Mouse (Mus musculus) megakaryocyte, embryonic 14.5 days (primary cell): Measurements from ENCODE around the gene Ifitm7. TPM values are rescaled to one million over a fixed set of nuclear protein-coding genes. Genes with fewer than 3 reads are reported as not detected.
A peak's percentile ranks its signal among the peaks of the same experiment; 100 is the strongest.

Source experiments
- H3K27me3 ChIP-seq: replicated peaks from 2 replicates; pipeline ENCODE3; 2012; ENCODE audit warnings: inconsistent platforms
- H3K36me3 ChIP-seq: replicated peaks from 2 replicates; pipeline ENCODE3; 2012; ENCODE audit warnings: low read length, inconsistent platforms, mixed read lengths
- H3K4me1 ChIP-seq: 2 replicates; pipeline ENCODE4 v1.6.1; 2012; ENCODE audit warnings: inconsistent platforms
- H3K4me3 ChIP-seq: replicated peaks from 2 replicates; pipeline ENCODE3; 2012; ENCODE audit warnings: moderate library complexity, mild to moderate bottlenecking, inconsistent platforms
- H3K9me3 ChIP-seq: 2 replicates; pipeline ENCODE4 v1.6.1; 2012; ENCODE audit warnings: inconsistent platforms
- FLI1 ChIP-seq: IDR thresholded peaks from 2 replicates; pipeline ENCODE4 v1.6.1; 2012; ENCODE audit warnings: low read length, inconsistent platforms, mixed read lengths
- GATA1 ChIP-seq: IDR thresholded peaks from 3 replicates; pipeline ENCODE4 v1.6.1; 2012; ENCODE audit warnings: mixed read lengths, low read length, inconsistent platforms, borderline replicate concordance
- polyA plus RNA-seq: library from polyadenylated mRNA; stranded (reverse); fragments of >175 nt; gene quantifications from 2 replicates; pipeline ENCODE4 v1.2.3, GENCODE M21; 2012; ENCODE audit warnings: low replicate concordance; ENCODE audit not compliant: insufficient read depth

Ifitm7 gene
- polyA plus RNA-seq, 1 experiment = 0.76 TPM

DNA sequence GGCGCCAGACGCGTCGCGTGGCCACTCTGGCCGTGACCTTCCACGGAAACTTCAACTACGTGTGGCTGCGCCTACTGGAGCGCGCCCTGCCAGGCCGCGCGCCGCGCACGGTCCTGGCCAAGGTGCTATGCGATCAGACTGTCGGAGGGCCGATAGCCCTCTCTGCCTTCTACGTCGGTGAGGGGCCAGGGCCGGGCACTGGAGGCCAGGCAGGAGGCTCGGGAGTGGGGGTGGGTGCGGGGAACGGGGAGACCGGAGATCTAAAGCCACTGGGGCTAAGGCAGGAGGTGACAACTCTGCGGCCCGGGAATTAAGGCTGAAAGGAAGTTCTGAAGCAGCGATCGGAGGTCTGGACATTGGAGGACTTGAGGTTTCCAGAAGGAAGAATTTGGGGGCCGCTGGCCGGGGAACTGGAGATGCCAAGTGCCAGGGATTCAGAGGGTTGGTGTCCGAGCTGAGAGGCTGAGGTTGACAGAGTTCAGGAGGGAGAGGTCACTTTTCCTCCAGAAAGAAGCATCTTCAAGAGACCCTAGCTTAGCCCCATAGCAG, 45.8 kb downstream of the Ifitm7 start:
- H3K9me3 ChIP-seq = peaks cover 2% of the 10 kb centered on the region; the same call in 1 of the 2 replicates
- peaks cover 36% of the 10 kb centered on the region for H3K27me3 ChIP-seq
- H3K4me3 ChIP-seq = peak overlapping the region; percentile 80
- peaks cover 19% of the 10 kb centered on the region for H3K4me1 ChIP-seq
- TF ChIP-seq GATA1 (no peak), FLI1 (no peak)
- H3K36me3 ChIP-seq = no peaks in the 10 kb centered on the region

DNA sequence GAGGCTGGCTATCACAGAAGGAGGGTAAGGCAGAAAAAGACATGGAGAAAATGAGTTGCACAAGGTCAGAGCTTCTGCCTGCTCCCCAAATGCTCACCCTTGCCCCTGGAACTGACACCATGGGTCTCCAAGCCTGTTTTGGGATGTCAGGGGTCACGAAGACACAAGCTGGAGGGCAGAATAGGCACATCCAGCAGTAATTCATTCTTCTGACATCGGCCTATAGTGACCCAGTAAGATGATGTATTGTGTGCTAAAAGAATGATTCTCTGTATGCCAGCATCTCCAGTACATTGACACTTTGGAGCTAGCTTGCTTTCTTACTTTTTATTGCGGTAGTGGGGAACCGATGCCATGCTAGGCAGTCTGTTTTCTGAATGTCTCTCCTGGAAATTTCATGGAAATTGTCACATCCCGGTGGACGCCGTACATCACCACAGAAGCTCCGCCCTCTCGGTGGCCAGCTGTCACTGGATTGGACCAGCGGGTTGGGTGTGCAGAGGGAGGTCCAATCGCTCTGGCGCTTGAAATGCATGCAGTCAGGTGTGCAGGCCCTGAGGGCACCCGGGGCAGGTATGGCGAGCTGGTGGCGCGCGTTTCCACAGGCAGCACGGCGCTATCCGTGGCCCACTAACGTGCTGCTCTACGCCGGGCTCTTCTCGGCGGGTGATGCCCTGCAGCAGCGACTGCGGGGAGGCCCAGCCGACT, 46.4 kb downstream of the Ifitm7 start:
- peak overlapping the region; percentile 80 for H3K4me3 ChIP-seq
- no peak for TF ChIP-seq GATA1
- no peak for TF ChIP-seq FLI1

More for the DNA sequence above, 46.4 kb downstream of the Ifitm7 start:
- Histone ChIP-seq H3K36me3 (no peaks in the 10 kb centered on the region), H3K27me3 (peaks cover 36% of the 10 kb centered on the region), H3K4me1 (peaks cover 19% of the 10 kb centered on the region), H3K9me3 (peaks cover 2% of the 10 kb centered on the region; the same call in 1 of the 2 replicates)

Other genes with a start within 250 kb of the Ifitm7 start
- gene Rrn3, start 206.2 kb downstream of the Ifitm7 start, polyA plus RNA-seq = 5.6 and 6.4 TPM in 2 replicates
- gene Ntan1, start 168.0 kb downstream of the Ifitm7 start, polyA plus RNA-seq = 28.2 and 34.3 TPM in 2 replicates
- gene Pdxdc1, start 83.8 kb downstream of the Ifitm7 start, polyA plus RNA-seq = 5.4 and 11.4 TPM in 2 replicates
- gene Mpv17l, start 83.7 kb downstream of the Ifitm7 start, polyA plus RNA-seq = 0.20 TPM in 1 of 2 replicates, not detected in the other
- 0.43 TPM in 1 of 2 replicates, not detected in the other for gene 2900011O08Rik, start 284 bp downstream of the Ifitm7 start, polyA plus RNA-seq
- 10.7 and 23.7 TPM in 2 replicates for gene Nde1, start 176.4 kb upstream of the Ifitm7 start, polyA plus RNA-seq
- 0.70 and 1.1 TPM in 2 replicates for gene Marf1, start 176.5 kb upstream of the Ifitm7 start, polyA plus RNA-seq